Mouse (Mus musculus) erythroblast, adult 5-6 weeks (primary cell): ENCODE results near the gene Gm17542. TPM values are rescaled to one million over a fixed set of nuclear protein-coding genes. Genes with fewer than 3 reads are reported as not detected.
"Not testable (repeated sequence)": the region's sequence is repeated elsewhere in the genome, so short reads cannot be mapped to it uniquely, and the experiment has no call there.

Experiments used
- ATAC-seq: replicated peaks from 2 replicates; pipeline ENCODE4 v1.8.0; 2016; ENCODE audit warnings: moderate number of reproducible peaks, mild to moderate bottlenecking, moderate TSS enrichment, inconsistent platforms; ENCODE audit not compliant: poor library complexity, low FRiP score, severe bottlenecking
- total RNA-seq, 2 experiments: library from RNA; stranded (forward) in 1 of 2; stranded (reverse) in 1 of 2; fragments of 150-400 nt in 1 of 2; fragments of 200-764, 138-1000 nt in 1 of 2; gene quantifications; 2 replicates each; pipeline versions ENCODE4 v1.2.3 to v1.2.4; 2015 to 2017; ENCODE audit warnings: low replicate concordance in 2 of 2

Gm17542 gene
- not detected in 2 replicates for total RNA-seq (2015; ENCODE audit: low replicate concordance)
- total RNA-seq (2017; ENCODE audit: low replicate concordance): not detected in 2 replicates

- not testable (repeated sequence) for ATAC-seq
Measured at GRCm38 (mm10) chr10:58718110-58718509, at the start of gene Gm17542. TSS of gene Gm17542 (minus strand) at chr10:58718210.

- ATAC-seq: no peak
Measured at GRCm38 (mm10) chr10:58739779-58740178, 21.8 kb upstream of the Gm17542 start.

GRCm38 (mm10) chr10:58738152-58738551 lies 20.1 kb upstream of the Gm17542 start:
- no peak for ATAC-seq

GRCm38 (mm10) chr10:58714789-58715148 lies 3.2 kb downstream of the Gm17542 start:
- no peak for ATAC-seq

GRCm38 (mm10) chr10:58713855-58714788 lies 3.9 kb downstream of the Gm17542 start:
- ATAC-seq: no peak

GRCm38 (mm10) chr10:58713225-58713624 lies 4.8 kb downstream of the Gm17542 start:
- no peak for ATAC-seq

- no peak for ATAC-seq
Measured at GRCm38 (mm10) chr10:58709021-58709420, 9.0 kb downstream of the Gm17542 start.

GRCm38 (mm10) chr10:58700578-58700977 lies 17.4 kb downstream of the Gm17542 start:
- ATAC-seq: no peak

- ATAC-seq: no peak
Measured at GRCm38 (mm10) chr10:58700160-58700559, 17.9 kb downstream of the Gm17542 start.

- ATAC-seq: no peak
Measured at GRCm38 (mm10) chr10:58698955-58699354, 19.1 kb downstream of the Gm17542 start.

GRCm38 (mm10) chr10:58691051-58691450 lies 27.0 kb downstream of the Gm17542 start:
- no peak for ATAC-seq

GRCm38 (mm10) chr10:58679298-58679697 lies 38.7 kb downstream of the Gm17542 start:
- no peak for ATAC-seq

- ATAC-seq: peak; percentile 60
Measured at GRCm38 (mm10) chr10:58675533-58675932, 42.5 kb downstream of the Gm17542 start, which contains the start of gene Edar. TSS of gene Edar (minus strand) at chr10:58675654.

GRCm38 (mm10) chr10:58673278-58674061 lies 44.5 kb downstream of the Gm17542 start:
- ATAC-seq: no peak

- ATAC-seq: no peak
Measured at GRCm38 (mm10) chr10:58672557-58673277, 45.3 kb downstream of the Gm17542 start.

GRCm38 (mm10) chr10:58663868-58664267 lies 54.1 kb downstream of the Gm17542 start:
- no peak for ATAC-seq
